Comparison of ENCODE assay signal across 9 mouse cellular contexts in the genomic region with DNA sequence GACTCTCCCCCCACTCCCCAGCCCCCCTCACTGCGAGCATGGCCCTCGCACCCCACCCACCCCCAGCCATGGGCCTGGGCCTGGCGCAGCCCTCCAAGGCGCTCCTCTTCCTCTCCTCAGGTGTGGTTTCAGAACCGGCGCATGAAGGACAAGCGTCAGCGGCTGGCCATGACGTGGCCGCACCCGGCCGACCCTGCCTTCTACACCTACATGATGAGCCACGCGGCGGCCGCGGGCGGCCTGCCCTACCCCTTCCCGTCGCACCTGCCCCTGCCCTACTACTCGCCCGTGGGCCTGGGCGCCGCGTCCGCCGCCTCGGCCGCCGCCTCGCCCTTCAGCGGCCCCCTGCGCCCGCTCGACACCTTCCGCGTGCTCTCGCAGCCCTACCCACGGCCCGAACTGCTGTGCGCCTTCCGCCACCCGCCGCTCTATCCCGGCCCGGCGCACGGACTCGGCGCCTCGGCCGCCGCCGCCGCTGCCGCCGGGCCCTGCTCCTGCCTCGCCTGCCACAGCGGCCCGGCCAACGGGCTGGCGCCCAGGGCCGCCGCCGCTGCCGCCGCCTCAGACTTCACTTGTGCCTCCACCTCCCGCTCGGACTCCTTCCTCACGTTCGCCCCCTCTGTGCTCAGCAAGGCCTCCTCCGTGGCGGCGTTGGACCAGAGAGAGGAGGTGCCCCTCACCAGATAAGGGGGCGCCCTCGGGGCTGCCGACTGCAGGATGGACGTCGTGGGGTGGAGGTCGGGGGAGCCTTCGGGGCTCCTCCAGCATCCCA. TPM values are rescaled to one million over a fixed set of nuclear protein-coding genes. Genes with fewer than 3 reads are reported as not detected.
DNase-seq lines count a peak whose midpoint lies in the region; ATAC-seq lines count a peak whose summit lies in the region.
"Had no signal": no experiment of that assay in that cellular context is flagged by ENCODE, and none has a peak within 500 bp of the region (broad histone marks: within the 10 kb centered on the region; RNA-seq: fewer than 3 reads in every experiment).

No protein-coding gene starts in this region.

- peak overlapping the region; percentile 76 for H3K4me2 ChIP-seq in heart, embryonic 12.5 days
- peak overlapping the region; percentile 39 for H3K4me2 ChIP-seq in hindbrain, embryonic 11.5 days (replicated peaks; ENCODE audit: low read depth, low read length)
- peak overlapping the region; percentile 44 for H3K4me2 ChIP-seq in midbrain, embryonic 12.5 days (replicated peaks)

- DNase-seq in heart, postnatal 14 days: no peak
- peak; percentile 19 for DNase-seq in R1 (ENCODE audit: low read depth, low spot score)
- DNase-seq in hindbrain, embryonic 11.5 days (ENCODE audit: low spot score): no peak
- DNase-seq in urinary bladder, postnatal 36 days (ENCODE audit: low spot score in 2 of 2): no peak
- DNase-seq in frontal cortex, postnatal 10 days (ENCODE audit: low spot score in 2 of 2): no peak
- no peak for DNase-seq in layer of hippocampus, postnatal 25 days (ENCODE audit: extremely low spot score in 1 of 2, low spot score in 1 of 2)
- DNase-seq: kidney, postnatal 25 days had no signal

- WGBS in heart, embryonic 12.5 days: 5% methylated on average over 80 of the region's 81 CpGs
- under 1% methylated on average over 48 of the region's 81 CpGs for WGBS in hindbrain, embryonic 11.5 days
- WGBS in midbrain, embryonic 12.5 days: under 1% methylated on average over 62 of the region's 81 CpGs

- H3K9ac ChIP-seq in heart, embryonic 12.5 days: peak overlapping the region; percentile 4; the same call in 1 of the 2 replicates
- H3K9ac ChIP-seq in hindbrain, embryonic 11.5 days (ENCODE audit: low read depth, low read length): peak overlapping the region; percentile 15; the same call in 1 of the 2 replicates
- H3K9ac ChIP-seq in midbrain, embryonic 12.5 days (replicated peaks): no peak overlapping the region

- H3K4me3 ChIP-seq in heart, embryonic 12.5 days: peak overlapping the region; percentile 38
- H3K4me3 ChIP-seq in hindbrain, embryonic 11.5 days (ENCODE audit: low read depth, low read length): peak overlapping the region; percentile 28
- peak overlapping the region; percentile 33 for H3K4me3 ChIP-seq in midbrain, embryonic 12.5 days

- intact Hi-C loops in heart, postnatal 14 days (cut with DNase I): no loop called here

- no peaks in the 10 kb centered on the region for H3K36me3 ChIP-seq in heart, embryonic 12.5 days
- H3K36me3 ChIP-seq in hindbrain, embryonic 11.5 days (ENCODE audit: control insufficient read depth, insufficient read depth, low read length): no peaks in the 10 kb centered on the region
- no peaks in the 10 kb centered on the region for H3K36me3 ChIP-seq in midbrain, embryonic 12.5 days

- H3K4me1 ChIP-seq in heart, embryonic 12.5 days (replicated peaks): peaks cover 20% of the 10 kb centered on the region
- peaks cover 3% of the 10 kb centered on the region; the same call in 1 of the 2 replicates for H3K4me1 ChIP-seq in hindbrain, embryonic 11.5 days (replicated peaks; ENCODE audit: control insufficient read depth, insufficient read depth, low read length)
- peaks cover 14% of the 10 kb centered on the region for H3K4me1 ChIP-seq in midbrain, embryonic 12.5 days

- no peak overlapping the region for H3K27ac ChIP-seq in heart, embryonic 12.5 days (ENCODE audit: poor library complexity, severe bottlenecking)
- peak overlapping the region; percentile 56 for H3K27ac ChIP-seq in hindbrain, embryonic 11.5 days (ENCODE audit: low read depth, low read length)
- no peak overlapping the region for H3K27ac ChIP-seq in midbrain, embryonic 12.5 days (replicated peaks)

- H3K27me3 ChIP-seq in heart, embryonic 12.5 days (replicated peaks): peaks cover 95% of the 10 kb centered on the region
- H3K27me3 ChIP-seq in hindbrain, embryonic 11.5 days (ENCODE audit: control insufficient read depth, insufficient read depth, low read length): peaks cover 94% of the 10 kb centered on the region
- peaks cover 96% of the 10 kb centered on the region for H3K27me3 ChIP-seq in midbrain, embryonic 12.5 days

- H3K9me3 ChIP-seq in heart, embryonic 12.5 days (replicated peaks): no peaks in the 10 kb centered on the region
- H3K9me3 ChIP-seq in hindbrain, embryonic 11.5 days (ENCODE audit: control insufficient read depth, low read length): no peaks in the 10 kb centered on the region
- no peaks in the 10 kb centered on the region for H3K9me3 ChIP-seq in midbrain, embryonic 12.5 days

- ATAC-seq in heart, embryonic 12.5 days (ENCODE audit: insufficient number of reproducible peaks, low FRiP score): no peak
- no peak for ATAC-seq in hindbrain, embryonic 11.5 days (ENCODE audit: low FRiP score)
- no peak for ATAC-seq in midbrain, embryonic 12.5 days (ENCODE audit: low FRiP score, low read depth)

RNA-seq across cellular contexts. Expression of gene Evx1, which starts 3.3 kb away (rescaled TPM):
- not detected in 2 replicates for polyA plus RNA-seq in heart, embryonic 12.5 days (2016; fragmentation: Nextera tagmentation; extraction: Ambion mirVana)
- not detected for total RNA-seq in heart, postnatal 14 days (2021)
- polyA plus RNA-seq in hindbrain, embryonic 11.5 days (2014; fragmentation: Nextera tagmentation; extraction: Ambion mirVana): 5.2 and 5.9 TPM in 2 replicates
- 0.81 and 0.82 TPM in 2 replicates for polyA plus RNA-seq in midbrain, embryonic 12.5 days (2016; fragmentation: Nextera tagmentation; extraction: Ambion mirVana)
- not detected for total RNA-seq in layer of hippocampus, postnatal 25 days (2021)

RNA-seq across cellular contexts. Expression of gene Hoxa13, which starts 55.9 kb away (rescaled TPM):
- polyA plus RNA-seq in heart, embryonic 12.5 days (2016; fragmentation: Nextera tagmentation; extraction: Ambion mirVana): 0.10 TPM in 1 of 2 replicates, not detected in the other
- total RNA-seq in heart, postnatal 14 days (2021): not detected
- not detected in 2 replicates for polyA plus RNA-seq in hindbrain, embryonic 11.5 days (2014; fragmentation: Nextera tagmentation; extraction: Ambion mirVana)
- polyA plus RNA-seq in midbrain, embryonic 12.5 days (2016; fragmentation: Nextera tagmentation; extraction: Ambion mirVana): not detected in 2 replicates
- not detected for total RNA-seq in layer of hippocampus, postnatal 25 days (2021)
